Mouse (Mus musculus) erythroblast, embryonic 14.5 days (primary cell): ENCODE results near the gene Gm6176. TPM values are rescaled to one million over a fixed set of nuclear protein-coding genes. Genes with fewer than 3 reads are reported as not detected.
"Not testable (repeated sequence)": the region's sequence is repeated elsewhere in the genome, so short reads cannot be mapped to it uniquely, and the experiment has no call there.

ENCODE experiments used
- H3K27me3 ChIP-seq: 2 replicates; pipeline ENCODE4 v1.6.1; 2012; ENCODE audit warnings: inconsistent platforms; ENCODE audit not compliant: control insufficient read depth
- H3K36me3 ChIP-seq: 2 replicates; pipeline ENCODE4 v1.6.1; 2012; ENCODE audit warnings: mild to moderate bottlenecking, inconsistent platforms; ENCODE audit not compliant: control insufficient read depth
- H3K4me1 ChIP-seq: 2 replicates; pipeline ENCODE4 v1.6.1; 2012; ENCODE audit warnings: inconsistent platforms; ENCODE audit not compliant: control insufficient read depth
- H3K4me3 ChIP-seq: replicated peaks from 2 replicates; pipeline ENCODE3; 2012; ENCODE audit warnings: moderate library complexity, mild to moderate bottlenecking, inconsistent platforms
- H3K9me3 ChIP-seq: 2 replicates; pipeline ENCODE4 v1.6.1; 2012; ENCODE audit warnings: low read length, inconsistent platforms, mixed read lengths; ENCODE audit not compliant: control insufficient read depth
- polyA plus RNA-seq: library from polyadenylated mRNA; stranded (reverse); fragments of >175 nt; gene quantifications from 2 replicates; pipeline ENCODE4 v1.2.3, GENCODE M21; 2012

Gm6176 gene
- not detected in 2 replicates for polyA plus RNA-seq

- H3K27me3 ChIP-seq, H3K36me3 ChIP-seq, H3K9me3 ChIP-seq, H3K4me3 ChIP-seq, H3K4me1 ChIP-seq: not testable (repeated sequence)
Measured at GRCm38 (mm10) chr7:22056205-22056604, at the start of gene Gm6176. Gene Gm6176 (minus strand): TSS chr7:22056305.

DNA sequence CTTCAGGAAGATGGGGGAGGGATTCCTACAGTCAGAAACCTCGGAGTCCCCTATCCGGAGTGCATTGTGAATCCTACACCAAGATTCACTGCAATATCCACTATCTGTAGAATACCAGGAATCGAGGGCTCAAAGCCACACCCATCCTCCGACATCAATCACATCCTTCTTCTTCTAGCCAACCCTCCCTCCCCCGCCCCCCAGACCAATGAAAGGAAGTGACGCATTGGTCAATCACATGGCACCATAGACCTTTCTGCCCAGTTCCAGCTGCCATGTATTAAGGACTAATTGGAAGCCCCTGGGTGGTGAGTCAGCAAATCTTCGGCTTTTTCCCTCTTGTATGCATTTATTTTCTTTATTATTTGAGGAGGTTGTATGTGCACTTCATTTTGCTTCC, 12.7 kb upstream of the Gm6176 start, which contains the start of gene Vmn1r139:
TSS of gene Vmn1r139 (plus strand) at position 301 of the 400 bp plus-strand sequence.
- not testable (repeated sequence) for H3K27me3 ChIP-seq, H3K4me1 ChIP-seq, H3K4me3 ChIP-seq, H3K9me3 ChIP-seq, H3K36me3 ChIP-seq

- H3K9me3 ChIP-seq, H3K36me3 ChIP-seq, H3K4me3 ChIP-seq, H3K27me3 ChIP-seq, H3K4me1 ChIP-seq: not testable (repeated sequence)
Measured at GRCm38 (mm10) chr7:22028797-22029196, 27.3 kb downstream of the Gm6176 start, which contains the start of gene Vmn1r138. Gene Vmn1r138 (minus strand): TSS chr7:22028897.

Other genes with a start within 250 kb of the Gm6176 start
- 0.09 TPM in 1 of 2 replicates, not detected in the other for gene Vmn1r135, start 224.0 kb downstream of the Gm6176 start, polyA plus RNA-seq
- not detected in 2 replicates for gene Gm5725, start 212.0 kb downstream of the Gm6176 start, polyA plus RNA-seq
- not detected in 2 replicates for gene Gm5891, start 135.0 kb downstream of the Gm6176 start, polyA plus RNA-seq
- gene Vmn1r137, start 61.7 kb downstream of the Gm6176 start, polyA plus RNA-seq, result not detected in 2 replicates
- not detected in 2 replicates for gene Vmn1r138, start 27.4 kb downstream of the Gm6176 start, polyA plus RNA-seq
- not detected in 2 replicates for gene Vmn1r139, start 12.8 kb upstream of the Gm6176 start, polyA plus RNA-seq
- gene Gm16451, start 61.9 kb upstream of the Gm6176 start, polyA plus RNA-seq, result not detected in 2 replicates
- not detected in 2 replicates for gene Gm10666, start 78.4 kb upstream of the Gm6176 start, polyA plus RNA-seq
- not detected in 2 replicates for gene Vmn1r142, start 107.7 kb upstream of the Gm6176 start, polyA plus RNA-seq
- not detected in 2 replicates for gene Vmn1r143, start 133.1 kb upstream of the Gm6176 start, polyA plus RNA-seq
- gene Gm8653, start 145.0 kb upstream of the Gm6176 start, polyA plus RNA-seq, result not detected in 2 replicates
- not detected in 2 replicates for gene Gm8453, start 173.2 kb upstream of the Gm6176 start, polyA plus RNA-seq